Mouse (Mus musculus) regulatory T cell (primary cell): Measurements from ENCODE around the gene Abcc10.

ENCODE experiments used
- in situ Hi-C: fragments of 300-600 bp; cut with MboI, MseI; formaldehyde crosslinking; loops from one replicate; pipeline ENCODE4 v1.15.1; 2025; ENCODE audit warnings: high pct_unique_total_duplicates

Abcc10 gene

DNA sequence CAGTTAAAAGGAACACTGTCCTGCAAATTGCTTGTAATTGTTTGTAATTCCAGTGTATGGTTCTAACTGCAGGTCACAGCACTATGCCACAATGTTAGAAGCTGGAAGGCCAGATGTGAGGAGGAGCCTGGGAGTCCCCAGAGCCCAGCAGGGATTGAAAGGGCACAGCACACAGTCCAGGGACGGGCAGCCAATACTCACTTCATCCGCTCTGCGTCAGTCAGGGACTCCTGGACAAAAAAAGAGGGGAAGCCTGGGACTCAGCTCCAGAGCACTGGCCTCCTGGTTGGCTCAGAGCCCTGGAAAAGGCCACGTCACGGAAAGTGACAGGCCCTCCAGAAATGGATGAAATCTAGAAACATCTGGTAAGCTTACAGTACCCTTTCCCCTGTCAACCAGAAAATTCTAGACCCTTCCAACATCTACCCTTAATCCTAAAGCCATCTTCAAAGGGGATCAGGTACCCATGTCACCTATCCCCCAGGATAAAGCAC lies 65.9 kb downstream of the Abcc10 start:
- in situ Hi-C loops, result loop anchor here (10.0 kb wide), 1 partner anchor 143 kb away; no protein-coding TSS in a partner anchor

GRCm38 (mm10) chr17:46259675-46260074 lies 68.5 kb downstream of the Abcc10 start:
- in situ Hi-C loops, result loop anchor here (10.0 kb wide), 1 partner anchor 145 kb away; no protein-coding TSS in a partner anchor

GRCm38 (mm10) chr17:46258279-46259053 lies 69.7 kb downstream of the Abcc10 start:
- in situ Hi-C loops, result no loop called here

- in situ Hi-C loops, result no loop called here
Observed at GRCm38 (mm10) chr17:46255147-46255546, 73.0 kb downstream of the Abcc10 start.

GRCm38 (mm10) chr17:46254106-46254505 lies 74.0 kb downstream of the Abcc10 start:
- in situ Hi-C loops, result no loop called here

DNA sequence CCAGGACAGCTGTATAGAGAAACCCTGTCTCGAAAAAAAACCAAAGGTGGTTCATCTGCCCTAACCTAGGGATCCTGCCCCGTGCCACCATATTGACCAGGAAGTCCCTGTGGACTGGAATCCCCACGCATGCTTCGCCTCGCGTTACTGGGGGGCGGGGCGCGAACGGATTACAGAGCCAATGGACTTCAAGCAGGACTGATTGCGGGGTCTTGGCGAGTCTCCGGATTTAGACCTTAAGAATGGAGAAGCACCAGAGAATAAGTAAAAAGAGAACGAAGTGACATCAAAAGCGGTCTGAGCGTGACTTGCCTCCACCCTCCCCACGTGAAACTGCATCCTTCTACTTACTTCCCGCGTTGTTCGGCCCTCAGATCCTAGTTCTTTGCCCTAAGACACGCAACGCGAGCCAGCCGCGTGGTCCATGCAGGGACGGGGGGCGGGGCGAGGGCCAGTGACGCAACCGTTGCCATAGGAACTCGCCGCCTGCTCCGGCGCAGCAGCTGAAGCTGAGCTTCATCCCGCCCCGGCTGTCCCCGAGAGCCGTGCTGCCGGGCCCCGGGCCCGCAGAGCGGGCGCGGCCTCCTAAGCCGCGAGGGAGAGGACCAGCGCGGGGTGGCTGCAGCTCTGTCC lies 74.6 kb downstream of the Abcc10 start, which contains the start of gene Lrrc73:
Lrrc73 (plus strand) TSS at position 80 of the 633 bp plus-strand sequence.
- in situ Hi-C loops, result no loop called here
